Mouse (Mus musculus) lung, postnatal 14 days (tissue): ENCODE results near the gene Icam1.
"Not testable (repeated sequence)": the region's sequence is repeated elsewhere in the genome, so short reads cannot be mapped to it uniquely, and the experiment has no call there.

Experiments used
- DNase-seq: peaks from one replicate; pipeline ENCODE4 v3.0.0; 2021

Gene Icam1

DNA sequence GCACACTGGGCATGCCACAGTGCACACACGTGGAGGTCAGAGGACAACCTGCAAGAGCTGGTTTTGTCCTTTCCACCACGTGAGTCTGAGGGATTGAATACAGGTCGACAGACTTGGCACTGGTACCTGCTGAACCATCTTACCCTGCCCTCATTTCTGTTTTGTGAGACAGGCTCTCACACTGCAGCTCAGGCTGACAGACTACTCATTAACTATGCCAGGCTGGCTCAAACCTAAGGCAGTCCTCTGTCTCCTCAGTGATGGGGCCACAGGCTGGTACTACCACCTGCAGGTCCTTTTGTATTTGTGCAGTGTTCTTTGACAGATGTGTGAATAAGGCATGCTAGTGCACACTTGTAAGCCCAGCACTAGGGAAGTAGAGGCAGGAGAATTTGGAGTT lies 20.7 kb upstream of the Icam1 start:
- no peak for DNase-seq

DNA sequence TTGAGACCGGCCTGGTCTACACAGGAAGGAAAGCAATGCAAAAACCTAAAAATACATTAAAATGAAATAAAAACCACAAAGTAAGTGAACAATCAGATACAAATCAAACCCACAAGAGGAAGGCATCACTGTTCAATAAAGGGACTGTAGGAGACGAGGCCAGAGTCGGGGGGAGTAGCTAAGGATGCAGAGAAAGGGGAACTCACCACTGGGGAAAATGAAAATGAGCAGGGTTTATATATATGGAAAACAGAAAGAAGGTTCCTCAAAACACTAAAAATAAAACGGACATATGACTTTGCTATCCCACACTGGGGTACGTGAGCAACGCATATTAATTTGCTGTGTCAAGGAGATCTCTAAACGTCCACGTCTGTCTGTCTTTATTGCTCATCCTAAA lies 18.7 kb upstream of the Icam1 start:
- no peak for DNase-seq

DNA sequence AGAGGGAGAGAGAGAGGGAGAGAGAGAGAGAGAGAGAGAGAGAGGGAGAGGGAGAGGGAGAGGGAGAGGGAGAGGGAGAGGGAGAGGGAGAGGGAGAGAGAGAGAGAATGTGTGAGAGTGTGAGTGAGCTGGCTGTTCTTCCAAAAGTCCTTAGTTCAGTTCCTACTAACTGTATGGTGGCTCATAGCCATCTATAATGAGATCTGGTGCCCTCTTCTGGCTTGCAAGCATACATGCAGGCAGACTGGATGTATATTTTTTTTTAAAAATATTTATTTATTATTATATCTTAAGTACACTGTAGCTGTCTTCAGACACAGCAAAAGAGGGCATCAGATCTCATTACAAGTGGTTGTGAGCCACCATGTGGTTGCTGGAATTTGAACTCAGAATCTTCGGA lies 17.4 kb upstream of the Icam1 start:
- not testable (repeated sequence) for DNase-seq

DNA sequence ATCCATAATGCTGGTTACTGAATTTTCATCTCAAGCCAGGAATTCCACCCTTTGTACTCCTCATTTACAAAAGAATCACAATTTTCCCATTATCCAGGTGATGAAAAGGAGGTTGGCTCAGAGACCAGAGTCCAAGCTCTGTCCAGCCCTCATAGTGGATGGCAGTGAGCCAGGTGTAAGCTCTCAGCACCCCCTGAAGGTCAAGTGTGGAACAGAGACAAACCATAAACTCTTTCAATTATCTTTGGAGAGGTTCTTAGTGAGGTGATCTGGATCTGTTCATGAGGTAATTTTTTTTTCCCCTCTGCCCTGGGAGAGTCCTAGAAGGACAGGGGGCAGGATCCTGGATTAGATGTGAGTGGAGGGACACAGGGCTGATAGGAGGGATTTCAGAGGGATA lies 15.0 kb upstream of the Icam1 start:
- DNase-seq: no peak

DNA sequence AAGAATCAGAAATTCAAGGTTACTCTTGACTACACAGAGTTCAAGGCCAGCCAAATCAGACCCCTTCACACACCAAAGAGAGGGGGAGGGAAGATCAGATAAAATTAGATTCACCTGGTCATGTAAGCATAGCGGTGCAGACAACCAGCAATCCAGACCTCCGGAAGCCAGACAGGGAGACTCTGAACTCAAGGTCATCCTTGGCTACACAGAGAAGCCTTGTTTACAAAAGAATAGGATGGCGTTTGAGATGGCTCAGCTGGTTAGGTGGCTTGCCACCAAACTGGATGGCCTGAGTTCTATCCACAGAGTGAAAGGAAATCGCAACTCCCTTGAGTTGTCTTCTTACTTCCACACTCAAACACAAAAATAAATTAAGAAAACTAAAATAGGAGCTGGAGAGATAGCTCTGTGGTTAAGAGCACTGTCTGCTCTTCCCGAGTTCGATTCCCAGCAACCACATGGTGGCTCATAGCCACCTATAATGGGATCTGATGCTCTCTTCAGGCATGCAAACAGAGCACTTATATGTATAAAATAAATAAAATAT lies 14.1 kb upstream of the Icam1 start:
- no peak for DNase-seq

DNA sequence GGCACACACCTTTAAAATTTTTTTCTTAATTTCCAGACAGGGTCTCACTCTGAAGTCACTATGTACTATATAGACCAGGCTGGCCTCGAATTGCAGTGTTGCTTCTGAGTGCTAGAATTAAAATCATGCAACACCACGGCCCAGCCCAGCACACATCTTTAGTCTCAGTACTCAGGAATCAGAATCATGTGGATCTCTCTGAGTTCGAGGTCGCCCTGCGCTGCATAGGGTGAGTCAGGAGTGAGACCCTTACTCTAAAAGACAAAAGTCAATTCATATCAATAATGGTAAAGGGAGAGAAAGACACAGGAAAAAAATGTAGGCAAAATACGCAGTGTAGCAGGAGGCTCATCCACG lies 13.5 kb upstream of the Icam1 start:
- no peak for DNase-seq

DNA sequence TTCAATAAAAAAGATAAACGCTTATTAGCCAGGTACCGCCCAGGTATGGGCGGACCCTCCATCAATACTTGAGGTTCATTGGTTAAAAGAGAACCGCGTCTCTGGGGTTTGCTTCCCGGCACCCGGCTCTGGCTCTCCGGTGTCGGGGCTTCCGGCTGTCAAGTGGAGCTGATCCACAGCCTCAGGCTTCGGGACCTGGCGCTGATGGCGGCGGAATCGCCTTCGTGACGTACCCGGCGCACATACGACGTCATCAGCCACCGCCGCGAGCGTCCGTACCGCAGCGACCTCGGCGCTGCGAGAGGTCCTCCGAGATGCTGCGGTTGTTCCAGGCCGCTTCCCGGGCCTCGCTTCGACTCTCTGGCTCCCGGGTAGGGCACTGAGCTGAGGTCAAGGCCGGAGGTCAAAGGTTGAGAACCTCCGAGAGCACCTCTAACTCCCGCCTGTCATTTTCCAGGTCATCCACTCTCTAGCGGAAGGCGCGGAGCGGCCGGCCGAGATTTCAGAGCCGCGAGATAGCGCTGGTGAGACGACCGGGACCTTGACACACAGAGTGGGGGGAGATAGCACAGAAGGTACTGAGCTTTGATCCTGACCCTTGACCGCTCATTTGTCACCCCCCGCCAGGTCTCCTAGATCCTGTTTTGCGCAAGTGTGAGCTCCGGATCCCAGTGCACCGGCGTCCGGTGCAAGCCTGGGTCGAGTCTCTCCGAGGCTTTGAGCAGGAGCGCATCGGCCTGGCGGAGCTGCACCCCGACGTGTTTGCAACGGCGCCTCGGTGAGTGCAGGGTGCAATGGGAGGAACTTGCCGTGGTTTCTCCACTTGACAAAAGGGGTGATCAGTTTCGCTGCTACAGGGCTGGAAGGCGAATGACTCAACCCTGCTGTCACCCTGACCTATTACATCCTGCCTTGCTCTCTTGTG lies 12.9 kb upstream of the Icam1 start, which contains the start of gene Mrpl4:
Gene Mrpl4, plus strand, starts transcription at position 112 of the 925 bp plus-strand sequence.
- peak; percentile 91 for DNase-seq

DNA sequence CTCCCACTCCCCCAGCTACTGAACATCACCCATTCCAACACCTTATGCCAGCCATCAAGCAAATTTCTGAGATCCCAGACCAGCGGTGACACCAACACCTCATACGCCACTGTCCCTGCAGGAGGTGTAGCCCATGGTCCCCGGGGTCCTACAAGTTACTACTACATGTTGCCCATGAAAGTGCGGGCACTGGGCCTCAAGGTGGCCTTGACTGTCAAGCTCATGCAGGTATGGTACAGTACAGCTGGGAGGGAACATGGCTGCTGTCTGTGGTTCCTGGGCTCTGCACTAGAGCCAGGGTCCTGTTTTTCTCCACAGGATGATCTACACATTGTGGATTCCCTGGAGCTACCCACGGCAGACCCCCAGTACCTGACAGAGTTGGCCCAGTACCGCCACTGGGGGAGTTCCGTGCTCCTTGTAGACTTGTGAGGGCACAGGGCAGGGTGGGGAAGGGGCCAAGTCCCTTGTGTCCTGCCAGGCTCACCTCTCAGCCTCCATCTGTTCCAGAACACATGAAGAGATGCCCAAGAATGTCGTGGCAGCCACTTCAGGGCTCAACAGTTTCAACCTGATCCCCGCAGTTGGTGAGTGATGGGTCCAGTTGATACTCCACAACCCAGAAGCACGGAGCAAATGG lies 8.4 kb upstream of the Icam1 start:
- DNase-seq: no peak

DNA sequence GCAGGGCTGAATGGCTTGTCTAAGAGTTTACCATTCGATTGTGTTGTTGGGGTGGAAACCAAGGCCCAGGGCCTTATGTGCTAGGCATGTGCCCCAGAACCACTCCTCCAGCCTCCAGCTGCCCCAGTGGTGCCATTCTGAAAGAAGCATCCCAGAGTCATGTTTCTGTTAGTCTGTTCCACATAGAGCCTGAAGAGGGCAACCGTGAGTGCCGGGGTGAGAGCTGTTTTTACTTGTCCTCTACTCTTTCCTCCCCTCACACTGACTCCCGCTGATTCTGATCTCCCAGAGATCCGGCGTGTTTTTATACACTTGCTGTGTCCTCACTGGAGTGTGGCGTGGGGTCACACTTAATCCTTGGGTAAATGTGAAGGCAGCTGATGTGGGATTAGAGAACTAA lies 7.8 kb upstream of the Icam1 start:
- DNase-seq: no peak

DNA sequence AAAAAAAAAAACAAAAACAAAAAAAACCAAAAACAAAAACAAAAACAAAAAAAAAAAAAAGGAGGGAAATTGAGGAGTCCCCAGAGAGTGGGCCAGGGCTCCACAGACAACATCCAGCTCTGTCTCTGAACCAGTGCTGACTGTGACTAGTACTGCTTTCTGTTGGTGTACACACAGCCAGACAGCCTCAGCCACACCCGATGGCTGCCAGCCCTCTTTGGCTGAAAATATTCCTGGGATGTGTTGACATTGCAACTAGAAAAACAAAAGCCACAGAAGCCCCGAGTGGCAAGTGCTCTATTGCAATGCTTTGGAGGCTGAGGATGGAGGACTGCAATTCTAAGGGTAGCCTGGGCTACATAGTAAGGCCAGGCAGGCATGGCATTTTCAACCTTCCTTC lies 5.4 kb upstream of the Icam1 start:
- no peak for DNase-seq

DNA sequence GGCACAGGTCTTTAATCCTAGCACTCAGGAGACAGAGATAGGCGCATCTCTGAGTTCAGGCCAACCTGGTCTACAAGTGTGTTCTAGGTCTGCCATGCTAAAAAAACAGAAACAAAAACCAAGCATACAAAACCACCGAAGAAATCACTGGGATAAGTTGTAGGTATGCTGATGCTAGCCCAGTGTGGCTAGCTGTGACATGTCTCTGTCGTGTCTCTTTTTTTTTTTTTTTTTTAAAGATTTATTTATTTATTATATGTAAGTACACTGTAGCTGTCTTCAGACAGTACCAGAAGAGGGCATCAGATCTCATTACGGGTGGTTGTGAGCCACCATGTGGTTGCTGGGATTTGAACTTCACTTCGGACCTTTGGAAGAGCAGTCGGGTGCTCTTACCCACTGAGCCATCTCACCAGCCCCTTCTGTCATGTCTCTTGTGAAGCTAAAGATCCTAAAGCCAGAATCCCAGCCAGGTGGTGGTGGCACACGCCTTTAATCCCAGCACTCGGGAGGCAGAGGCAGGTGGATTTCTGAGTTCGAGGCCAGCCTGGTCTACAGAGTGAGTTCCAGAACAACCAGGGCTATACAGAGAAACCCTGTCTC lies 4.7 kb upstream of the Icam1 start:
- not testable (repeated sequence) for DNase-seq

DNA sequence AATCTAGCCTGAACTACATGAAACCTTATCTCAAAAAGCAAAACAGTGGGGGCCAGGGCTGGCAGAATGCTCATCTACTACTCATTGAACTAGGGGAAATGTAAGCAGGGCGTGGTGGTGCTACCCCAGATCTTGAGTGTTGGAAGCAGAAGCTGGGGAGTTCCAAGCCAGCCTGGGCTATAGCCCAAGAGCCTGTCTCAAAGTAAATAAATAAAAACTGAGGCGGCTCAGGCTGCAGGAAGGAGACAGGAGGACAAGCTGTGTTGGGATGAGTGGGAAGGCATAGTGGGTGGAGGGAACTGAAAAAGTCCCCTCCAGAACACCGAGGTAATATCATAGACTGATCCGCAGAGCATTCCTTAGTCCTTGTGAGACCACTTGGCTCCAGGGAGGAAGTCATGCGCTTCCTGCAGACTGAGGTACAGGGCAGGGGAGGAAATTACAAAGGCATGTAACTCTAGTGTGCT lies 3.9 kb upstream of the Icam1 start:
- DNase-seq: peak; percentile 67

DNA sequence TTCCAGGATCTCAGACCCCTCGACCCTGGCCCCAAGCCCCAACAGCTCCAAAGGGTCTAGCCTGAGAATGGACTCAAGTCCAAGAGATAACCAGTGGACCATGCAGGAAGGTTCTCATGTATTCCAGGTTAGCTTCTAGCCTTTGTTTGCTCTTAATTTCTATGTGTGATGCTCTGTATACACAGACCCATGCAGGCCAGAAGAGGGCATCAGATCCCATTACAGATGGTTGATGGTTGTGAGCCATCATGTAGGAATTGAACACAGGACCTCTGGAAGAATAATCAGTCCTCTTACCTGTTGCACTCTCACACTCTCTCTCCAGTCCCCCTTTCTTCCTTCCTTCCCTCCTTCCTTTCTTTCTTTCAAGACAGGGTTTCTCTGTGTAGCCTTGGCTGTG lies 3.4 kb upstream of the Icam1 start:
- DNase-seq: no peak

DNA sequence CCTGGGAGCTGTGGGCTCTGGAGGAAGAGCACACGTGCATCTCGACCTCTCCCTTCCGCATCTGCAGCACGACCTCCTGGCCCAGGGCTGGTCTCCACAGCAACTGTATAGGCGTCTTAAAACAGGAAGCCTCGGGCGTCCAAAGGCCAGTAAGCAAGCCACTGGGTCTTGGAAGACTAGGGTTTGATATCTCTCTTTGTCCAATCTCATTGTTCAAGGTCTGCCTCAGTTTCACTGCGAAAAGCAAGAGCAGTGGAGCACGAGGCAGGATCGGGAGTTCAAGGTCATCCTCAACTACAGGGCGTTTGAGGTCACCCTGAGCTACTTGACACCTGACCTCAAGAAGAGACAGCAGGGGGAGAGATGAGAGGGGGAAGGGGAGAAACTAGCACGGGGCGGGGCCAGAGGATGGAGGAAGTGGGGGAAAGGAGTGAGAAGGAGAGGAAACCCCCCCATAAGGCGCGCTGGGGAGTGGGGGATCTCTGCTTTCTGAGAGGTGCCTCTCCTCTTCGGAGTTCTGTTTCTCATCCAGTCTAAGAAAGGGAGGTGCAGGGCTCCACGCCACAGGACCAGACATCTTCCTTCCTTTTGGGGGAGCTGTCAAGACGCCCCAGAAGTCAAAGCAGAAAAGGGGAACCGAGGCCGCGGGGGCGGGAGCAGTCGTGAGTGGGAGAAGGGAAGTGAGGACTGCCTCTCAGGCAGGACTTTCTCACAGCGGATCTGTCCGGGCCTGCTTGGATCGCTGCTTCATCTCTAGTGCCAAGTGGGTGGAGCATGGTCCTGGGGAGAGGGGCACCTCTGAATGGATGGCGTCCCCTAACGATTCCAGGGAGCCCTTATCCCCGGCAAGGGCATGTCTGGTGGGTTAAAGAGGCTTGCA lies 854 bp upstream of the Icam1 start:
- peak; percentile 73 for DNase-seq

DNA sequence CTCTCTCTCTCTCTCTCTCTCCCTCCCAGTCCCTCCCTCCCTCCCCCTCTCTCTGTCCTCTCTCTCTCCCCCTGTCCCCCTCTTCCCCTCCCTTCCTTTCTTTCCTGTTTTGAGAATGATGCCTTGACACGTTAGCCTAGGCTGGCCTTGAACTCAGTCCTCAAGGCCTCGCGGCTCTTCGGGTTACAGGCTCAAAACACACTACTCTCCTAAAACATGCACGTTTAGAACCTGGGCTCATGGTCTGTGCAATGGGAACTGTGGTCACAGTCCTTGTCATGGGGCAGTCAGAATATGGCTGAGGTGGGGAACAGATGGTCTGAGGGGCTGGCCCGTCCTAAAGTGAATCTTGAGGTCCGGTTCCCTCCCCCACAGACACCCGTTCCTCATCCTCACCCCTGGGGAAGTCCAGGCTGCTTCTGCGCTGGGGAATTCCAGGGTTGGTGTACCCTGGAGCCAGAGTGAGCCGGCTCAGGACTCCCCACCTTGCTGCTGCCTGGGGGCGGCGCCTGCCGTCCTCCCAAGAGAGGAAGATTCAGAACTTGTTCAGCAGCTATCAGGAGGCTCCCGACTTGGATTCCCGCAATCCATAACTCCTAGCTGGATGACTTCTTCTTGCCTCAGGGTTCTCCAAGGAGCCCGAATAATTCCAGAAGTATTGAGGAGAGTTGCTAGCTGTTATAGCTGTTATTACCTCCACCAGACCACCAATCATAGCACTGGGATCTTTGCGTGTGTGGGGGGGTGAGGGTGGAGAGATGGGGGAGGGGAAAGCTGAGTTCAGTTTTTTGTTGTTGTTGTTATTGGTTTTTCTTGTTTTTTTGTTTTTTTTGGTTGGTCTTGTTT lies 769 bp downstream of the Icam1 start:
- no peak for DNase-seq

DNA sequence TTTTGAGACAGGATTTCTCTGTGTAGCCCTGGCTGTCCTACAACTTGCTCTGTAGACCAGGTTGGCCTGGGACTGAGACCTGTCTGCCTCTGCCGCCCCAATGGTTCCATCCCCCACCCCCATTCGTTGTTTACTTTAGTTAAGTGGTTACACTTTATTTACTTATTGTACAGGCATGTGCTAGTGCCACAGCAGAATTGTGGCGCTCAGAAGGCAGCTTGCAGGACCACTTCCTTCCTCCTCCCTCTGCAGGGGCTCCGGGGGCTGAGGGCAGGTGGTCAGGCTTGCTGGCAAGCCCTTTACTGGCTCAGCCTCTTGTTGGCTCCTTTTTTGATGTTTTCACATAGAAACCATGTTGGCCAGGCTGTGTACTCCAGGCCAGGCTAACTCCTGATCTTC lies 1.4 kb downstream of the Icam1 start:
- no peak for DNase-seq

DNA sequence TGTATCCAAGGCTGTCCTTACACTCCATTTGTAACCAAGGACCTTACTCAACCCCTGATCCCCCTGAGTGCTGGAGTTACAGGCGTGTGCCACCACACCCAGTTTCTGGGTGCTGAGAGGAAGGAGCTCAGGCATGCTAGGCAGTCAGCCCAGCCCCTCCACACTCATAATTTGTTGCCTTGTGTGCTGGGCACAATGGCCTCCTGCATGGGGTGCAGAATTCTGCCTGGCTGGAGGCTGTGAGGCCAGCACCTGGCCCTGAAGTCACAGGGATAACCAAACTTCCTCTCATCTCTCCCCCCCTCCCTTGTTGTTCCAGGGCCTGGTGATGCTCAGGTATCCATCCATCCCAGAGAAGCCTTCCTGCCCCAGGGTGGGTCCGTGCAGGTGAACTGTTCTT lies 2.8 kb downstream of the Icam1 start:
- DNase-seq: no peak

DNA sequence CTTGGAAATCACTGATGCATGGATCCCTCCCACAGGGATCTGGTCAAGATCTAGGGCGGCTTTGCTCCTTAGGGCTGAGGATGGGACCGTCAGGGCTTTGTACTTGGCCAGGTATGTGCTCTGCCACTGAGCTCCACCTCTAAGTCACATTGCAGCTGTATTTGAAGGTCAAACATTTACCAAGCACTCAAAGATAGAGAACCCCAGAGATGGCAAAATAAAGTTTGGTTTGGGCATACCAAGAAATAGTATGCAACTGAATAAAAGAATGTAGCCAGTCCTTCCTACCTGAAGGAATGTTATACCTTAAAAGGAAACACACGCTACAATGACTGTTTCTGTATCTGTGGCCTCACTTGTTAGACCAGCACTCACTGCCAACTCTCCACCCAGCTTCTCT lies 5.6 kb downstream of the Icam1 start:
- DNase-seq: no peak

DNA sequence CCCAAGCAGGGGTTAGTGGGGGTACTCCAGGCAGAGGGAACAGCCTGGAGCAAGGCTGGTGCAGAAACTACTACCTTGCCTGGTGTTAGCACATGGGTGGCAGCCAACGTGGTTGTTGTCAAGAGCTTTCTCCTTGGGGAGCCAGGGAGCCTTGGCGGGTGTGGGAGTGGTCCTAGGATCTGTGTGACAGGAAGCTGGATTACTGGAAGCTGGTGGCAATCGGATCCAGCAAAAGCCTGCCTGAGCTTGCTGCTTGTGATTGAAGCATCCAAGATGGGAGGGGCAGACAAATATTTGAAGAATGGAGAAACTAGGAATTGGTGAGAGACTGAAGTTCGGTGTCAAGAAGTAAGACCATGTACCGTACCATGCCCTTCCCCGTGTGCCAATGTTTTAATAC lies 6.5 kb downstream of the Icam1 start:
- DNase-seq: no peak

DNA sequence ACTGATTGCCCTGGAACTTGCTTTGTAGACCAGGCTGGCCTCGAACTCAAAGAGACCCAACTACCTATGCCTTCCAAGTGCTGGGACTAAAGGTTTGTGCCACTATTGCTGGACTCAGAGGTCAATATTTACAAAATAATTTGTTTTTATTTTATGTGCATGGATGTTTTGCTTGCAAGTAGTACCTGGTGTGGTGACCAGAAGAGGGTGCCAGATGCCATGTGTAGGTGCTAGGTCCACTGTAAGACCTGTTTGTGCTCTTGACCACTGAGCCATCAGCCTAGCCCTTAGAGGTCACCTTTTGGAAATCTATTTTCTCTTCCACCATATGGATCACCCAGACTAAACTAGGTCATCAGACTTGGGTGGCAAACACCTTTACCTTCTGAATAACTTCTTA lies 6.9 kb downstream of the Icam1 start:
- DNase-seq: no peak

DNA sequence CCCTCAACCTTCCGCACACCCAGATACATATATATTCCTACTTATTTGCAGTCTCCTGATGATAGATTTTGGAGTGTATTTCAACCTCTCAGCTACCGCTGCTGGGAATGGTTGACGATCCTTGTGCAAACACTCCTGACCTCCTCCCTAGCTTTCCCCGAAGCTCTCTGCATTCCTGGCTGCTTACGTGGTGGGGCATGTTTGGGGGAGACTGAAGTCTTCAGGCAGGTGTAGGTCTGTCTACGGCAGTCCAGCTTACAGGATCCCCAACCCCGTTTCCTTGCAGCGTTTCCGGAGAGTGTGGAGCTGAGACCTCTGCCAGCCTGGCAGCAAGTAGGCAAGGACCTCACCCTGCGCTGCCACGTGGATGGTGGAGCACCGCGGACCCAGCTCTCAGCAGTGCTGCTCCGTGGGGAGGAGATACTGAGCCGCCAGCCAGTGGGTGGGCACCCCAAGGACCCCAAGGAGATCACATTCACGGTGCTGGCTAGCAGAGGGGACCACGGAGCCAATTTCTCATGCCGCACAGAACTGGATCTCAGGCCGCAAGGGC lies 9.5 kb downstream of the Icam1 start:
- peak; percentile 60 for DNase-seq
